Mouse (Mus musculus) neutrophil, adult 59 days (primary cell): ENCODE results near the gene Dhdds. TPM values are rescaled to one million over a fixed set of nuclear protein-coding genes. Genes with fewer than 3 reads are reported as not detected.

Experiments
- total RNA-seq, 2 experiments: library from RNA; stranded (reverse); gene quantifications; 1 replicate in 1 of 2; 2 replicates in 1 of 2; pipeline ENCODE4 v1.2.4; 2023

The Dhdds gene
- 10 to 100 TPM; 64.0 to 71.1 TPM for total RNA-seq

GRCm38 (mm10) chr4:134000466-134001438, at the start of gene Dhdds:
Gene Dhdds, minus strand, starts transcription at chr4:134000918.

GRCm38 (mm10) chr4:134018779-134019145, 18.0 kb upstream of the Dhdds start, which contains the start of gene Lin28a:
Gene Lin28a, minus strand, starts transcription at chr4:134018841.

GRCm38 (mm10) chr4:133968150-133968921, 32.4 kb downstream of the Dhdds start, which contains the start of gene Hmgn2:
Gene Hmgn2, minus strand, starts transcription at chr4:133968650.

Other genes starting within 250 kb of the Dhdds start
- 100 to 1,000 TPM; 127 to 138 TPM for gene Arid1a, start 244.1 kb downstream of the Dhdds start, total RNA-seq
- 100 to 1,000 TPM; 257 to 277 TPM for gene Rps6ka1, start 113.1 kb downstream of the Dhdds start, total RNA-seq
- gene Hmgn2, start 32.3 kb downstream of the Dhdds start, total RNA-seq: 1,000 to 10,000 TPM; 1,129 to 1,279 TPM
- 10 to 100 TPM; 43.4 to 50.8 TPM for gene Lin28a, start 17.9 kb upstream of the Dhdds start, total RNA-seq
- gene Zfp683, start 52.9 kb upstream of the Dhdds start, total RNA-seq: under 1 TPM in 1 of 2 experiments, not detected in 1; 0.24 TPM
- gene Crybg2, start 59.9 kb upstream of the Dhdds start, total RNA-seq: under 1 TPM; 0.42 to 0.44 TPM
- 1,000 to 10,000 TPM; 1,669 to 1,713 TPM for gene Cd52, start 94.2 kb upstream of the Dhdds start, total RNA-seq
- gene Ubxn11, start 101.7 kb upstream of the Dhdds start, total RNA-seq: 1 to 10 TPM; 6.1 to 8.0 TPM
- 1,000 to 10,000 TPM; 1,034 to 1,041 TPM for gene Sh3bgrl3, start 127.9 kb upstream of the Dhdds start, total RNA-seq
- gene Cep85, start 186.2 kb upstream of the Dhdds start, total RNA-seq: 10 to 100 TPM; 13.1 to 18.9 TPM
- gene Gm7534, start 202.1 kb upstream of the Dhdds start, total RNA-seq: not detected
- not detected for gene Catsper4, start 226.5 kb upstream of the Dhdds start, total RNA-seq
- gene Cnksr1, start 237.5 kb upstream of the Dhdds start, total RNA-seq: not detected
- not detected for gene E130218I03Rik, start 242.7 kb upstream of the Dhdds start, total RNA-seq
- gene Zfp593, start 244.7 kb upstream of the Dhdds start, total RNA-seq: 1 to 10 TPM; 3.8 to 4.7 TPM
- not detected for gene Gm30191, start 246.0 kb upstream of the Dhdds start, total RNA-seq